Mouse (Mus musculus): ENCODE data around the gene Ssh3. TPM values are rescaled to one million over a fixed set of nuclear protein-coding genes. Genes with fewer than 3 reads are reported as not detected.

The Ssh3 gene
- polyA plus RNA-seq (2015; fragmentation: Nextera tagmentation; extraction: Ambion mirVana), result 6.0 and 8.7 TPM in 2 replicates

GRCm38 (mm10) chr19:4268566-4269361, at the start of gene Ssh3:
TSS of gene Ssh3 (minus strand) at chr19:4269180.
- Histone ChIP-seq H3K27ac (no peak within 1 kb of the TSS), H3K9me3 (no peaks in the 10 kb centered on the region), H3K4me2 (replicated peaks) (peak within 1 kb of the TSS; percentile 53), H3K9ac (replicated peaks) (0 out of 2 replicates have a peak within 1 kb of the TSS, but pooled peaks have one; percentile 39), H3K4me1 (replicated peaks) (peaks cover 7% of the 10 kb centered on the region), H3K27me3 (peaks cover 33% of the 10 kb centered on the region), H3K36me3 (peaks cover 31% of the 10 kb centered on the region), H3K4me3 (replicated peaks) (peak within 1 kb of the TSS; percentile 26)
- peak; percentile 43; the same call in 1 of the 2 replicates for ATAC-seq
- 7% methylated on average over 46 of the region's 46 CpGs for WGBS

- no peaks in the 10 kb centered on the region for H3K9me3 ChIP-seq
- no peaks in the 10 kb centered on the region for H3K4me1 ChIP-seq (replicated peaks)
- H3K9ac ChIP-seq (replicated peaks), result no peak overlapping the region
- 87% methylated on average over 3 of the region's 3 CpGs for WGBS
- no peak overlapping the region for H3K4me3 ChIP-seq (replicated peaks)
- no peak for ATAC-seq
- no peak overlapping the region for H3K4me2 ChIP-seq (replicated peaks)
- no peaks in the 10 kb centered on the region for H3K27me3 ChIP-seq
- H3K27ac ChIP-seq, result no peak overlapping the region
- peaks cover 77% of the 10 kb centered on the region for H3K36me3 ChIP-seq
Observed at GRCm38 (mm10) chr19:4317181-4317580, 48.2 kb upstream of the Ssh3 start.

GRCm38 (mm10) chr19:4315223-4315944, 46.4 kb upstream of the Ssh3 start:
- 0 out of 2 replicates have a peak, but pooled peaks have one; percentile 14 for ATAC-seq
- H3K27ac ChIP-seq, result no peak overlapping the region
- no peak overlapping the region for H3K4me2 ChIP-seq (replicated peaks)
- peaks cover 60% of the 10 kb centered on the region for H3K36me3 ChIP-seq
- no peak overlapping the region for H3K4me3 ChIP-seq (replicated peaks)
- H3K9me3 ChIP-seq, result no peaks in the 10 kb centered on the region
- no peaks in the 10 kb centered on the region for H3K27me3 ChIP-seq
- 88% methylated on average over 6 of the region's 6 CpGs for WGBS
- H3K9ac ChIP-seq (replicated peaks), result no peak overlapping the region
- H3K4me1 ChIP-seq (replicated peaks), result no peaks in the 10 kb centered on the region

- Histone ChIP-seq H3K9ac (replicated peaks) (no peak overlapping the region), H3K4me1 (replicated peaks) (peaks cover 14% of the 10 kb centered on the region), H3K27me3 (no peaks in the 10 kb centered on the region), H3K36me3 (peaks cover 12% of the 10 kb centered on the region), H3K27ac (no peak overlapping the region), H3K9me3 (no peaks in the 10 kb centered on the region), H3K4me2 (replicated peaks) (no peak overlapping the region), H3K4me3 (replicated peaks) (no peak overlapping the region)
- ATAC-seq, result no peak
Observed at GRCm38 (mm10) chr19:4309776-4310185, 40.8 kb upstream of the Ssh3 start.

GRCm38 (mm10) chr19:4309302-4309701, 40.3 kb upstream of the Ssh3 start:
- Histone ChIP-seq H3K4me3 (replicated peaks) (no peak overlapping the region), H3K9ac (replicated peaks) (no peak overlapping the region), H3K27ac (no peak overlapping the region), H3K27me3 (no peaks in the 10 kb centered on the region), H3K9me3 (no peaks in the 10 kb centered on the region), H3K36me3 (peaks cover 12% of the 10 kb centered on the region), H3K4me1 (replicated peaks) (peaks cover 19% of the 10 kb centered on the region), H3K4me2 (replicated peaks) (no peak overlapping the region)
- no peak for ATAC-seq
- WGBS, result 96% methylated on average over 4 of the region's 4 CpGs

GRCm38 (mm10) chr19:4306190-4306577, 37.2 kb upstream of the Ssh3 start, which contains the start of gene Grk2:
TSS of gene Grk2 (minus strand) at chr19:4306222.
- no peaks in the 10 kb centered on the region for H3K36me3 ChIP-seq
- H3K27ac ChIP-seq, result peak within 1 kb of the TSS; percentile 85
- peaks cover 50% of the 10 kb centered on the region for H3K4me1 ChIP-seq (replicated peaks)
- WGBS, result 0% methylated on average over 31 of the region's 46 CpGs
- no peaks in the 10 kb centered on the region for H3K27me3 ChIP-seq
- peak within 1 kb of the TSS; percentile 98 for H3K4me3 ChIP-seq (replicated peaks)
- H3K9me3 ChIP-seq, result no peaks in the 10 kb centered on the region
- H3K9ac ChIP-seq (replicated peaks), result peak within 1 kb of the TSS; percentile 98
- peak within 1 kb of the TSS; percentile 94 for H3K4me2 ChIP-seq (replicated peaks)
- ATAC-seq, result peak; percentile 84

- no peaks in the 10 kb centered on the region for H3K9me3 ChIP-seq
- ATAC-seq, result peak; percentile 69
- no peaks in the 10 kb centered on the region for H3K36me3 ChIP-seq
- peak overlapping the region; percentile 94 for H3K4me2 ChIP-seq (replicated peaks)
- peak overlapping the region; percentile 98 for H3K9ac ChIP-seq (replicated peaks)
- peak overlapping the region; percentile 85 for H3K27ac ChIP-seq
- peaks cover 55% of the 10 kb centered on the region for H3K4me1 ChIP-seq (replicated peaks)
- under 1% methylated on average over 59 of the region's 68 CpGs for WGBS
- H3K27me3 ChIP-seq, result no peaks in the 10 kb centered on the region
- peak overlapping the region; percentile 98 for H3K4me3 ChIP-seq (replicated peaks)
Observed at GRCm38 (mm10) chr19:4305491-4306189, 36.7 kb upstream of the Ssh3 start.

- Histone ChIP-seq H3K4me3 (replicated peaks) (peak overlapping the region; percentile 98), H3K9me3 (no peaks in the 10 kb centered on the region), H3K4me2 (replicated peaks) (peak overlapping the region; percentile 94), H3K4me1 (replicated peaks) (peaks cover 63% of the 10 kb centered on the region), H3K9ac (replicated peaks) (peak overlapping the region; percentile 98), H3K36me3 (no peaks in the 10 kb centered on the region), H3K27me3 (no peaks in the 10 kb centered on the region), H3K27ac (no peak overlapping the region)
- WGBS, result 56% methylated on average over 4 of the region's 4 CpGs
- ATAC-seq, result no peak
Observed at GRCm38 (mm10) chr19:4304871-4305321, 35.9 kb upstream of the Ssh3 start.

- no peak for ATAC-seq
- no peaks in the 10 kb centered on the region for H3K36me3 ChIP-seq
- peak overlapping the region; percentile 98 for H3K4me3 ChIP-seq (replicated peaks)
- no peaks in the 10 kb centered on the region for H3K9me3 ChIP-seq
- no peak overlapping the region for H3K27ac ChIP-seq
- H3K9ac ChIP-seq (replicated peaks), result peak overlapping the region; percentile 98; the same call in 1 of the 2 replicates
- peak overlapping the region; percentile 94 for H3K4me2 ChIP-seq (replicated peaks)
- no peaks in the 10 kb centered on the region for H3K27me3 ChIP-seq
- WGBS, result 80% methylated on average over 5 of the region's 5 CpGs
- peaks cover 64% of the 10 kb centered on the region for H3K4me1 ChIP-seq (replicated peaks)
Observed at GRCm38 (mm10) chr19:4304251-4304821, 35.4 kb upstream of the Ssh3 start.

- Histone ChIP-seq H3K4me3 (replicated peaks) (no peak overlapping the region), H3K4me2 (replicated peaks) (peak overlapping the region; percentile 94), H3K27ac (no peak overlapping the region), H3K4me1 (replicated peaks) (peaks cover 64% of the 10 kb centered on the region), H3K27me3 (no peaks in the 10 kb centered on the region), H3K36me3 (no peaks in the 10 kb centered on the region), H3K9ac (replicated peaks) (no peak overlapping the region; the same call in 1 of the 2 replicates), H3K9me3 (no peaks in the 10 kb centered on the region)
- 96% methylated on average over 5 of the region's 5 CpGs for WGBS
- ATAC-seq, result no peak
Observed at GRCm38 (mm10) chr19:4303640-4303995, 34.6 kb upstream of the Ssh3 start.

- Histone ChIP-seq H3K27me3 (no peaks in the 10 kb centered on the region), H3K4me1 (replicated peaks) (peaks cover 64% of the 10 kb centered on the region), H3K27ac (peak overlapping the region; percentile 76), H3K36me3 (no peaks in the 10 kb centered on the region), H3K4me2 (replicated peaks) (peak overlapping the region; percentile 94), H3K9me3 (no peaks in the 10 kb centered on the region), H3K9ac (replicated peaks) (peak overlapping the region; percentile 57), H3K4me3 (replicated peaks) (peak overlapping the region; percentile 8; the same call in 1 of the 2 replicates)
- 76% methylated on average over 7 of the region's 7 CpGs for WGBS
- no peak for ATAC-seq
Observed at GRCm38 (mm10) chr19:4302936-4303639, 34.1 kb upstream of the Ssh3 start.
